In genomic region chr9:118662026-118662425, GRCm38 (mm10) we compare ENCODE assay signal across 22 mouse cellular contexts. TPM values are rescaled to one million over a fixed set of nuclear protein-coding genes. Genes with fewer than 3 reads are reported as not detected.
DNase-seq lines count a peak whose midpoint lies in the region; ATAC-seq and TF ChIP-seq lines count a peak whose summit lies in the region.
"Had no signal": no experiment of that assay in that cellular context is flagged by ENCODE, and none has a peak within 500 bp of the region (broad histone marks: within the 10 kb centered on the region; RNA-seq: fewer than 3 reads in every experiment).

No protein-coding gene starts in this region.

- no peak for TF ChIP-seq RAD21 in CH12.LX (IDR thresholded peaks at IDR 0.05; ENCODE audit: low read depth, low read length)

- H3K27me3 ChIP-seq in spleen, adult 2 months (ENCODE audit: control insufficient read depth, insufficient read depth, low read length): no peaks in the 10 kb centered on the region
- no peaks in the 10 kb centered on the region for H3K27me3 ChIP-seq in CH12.LX (replicated peaks)
- H3K27me3 ChIP-seq: embryonic facial prominence, embryonic 15.5 days; forebrain, embryonic 15.5 days; heart, embryonic 15.5 days; hindbrain, embryonic 13.5 days had no signal

- TF ChIP-seq POLR2A in spleen, adult 2 months (IDR thresholded peaks at IDR 0.05; ENCODE audit: low read depth, low read length): no peak
- no peak for TF ChIP-seq POLR2A in CH12.LX (IDR thresholded peaks at IDR 0.05; ENCODE audit: low read depth, low read length)

- dilution Hi-C loops in CH12.LX (cut with MboI; ENCODE audit: extremely low pct_ligation_motif_present, extremely low pct_unique_long_range_greater_than_20kb, low sequenced_read_pairs): no loop called here

- H3K4me1 ChIP-seq in spleen, adult 2 months (ENCODE audit: control insufficient read depth, insufficient read depth, insufficient read length): peaks cover 12% of the 10 kb centered on the region; the same call in 1 of the 2 replicates
- H3K4me1 ChIP-seq in CH12.LX (ENCODE audit: control insufficient read depth in 1 of 2, insufficient read depth in 2 of 2): peaks cover 2 to 18% of the 10 kb centered on the region in 2 experiments; a peak in 2 of 4 replicates
- H3K4me1 ChIP-seq: embryonic facial prominence, embryonic 15.5 days; forebrain, embryonic 10.5 days; heart, embryonic 15.5 days had no signal

- H3K79me2 ChIP-seq in CH12.LX (replicated peaks; ENCODE audit: control insufficient read depth, extremely low read depth, insufficient read depth, poor library complexity, severe bottlenecking): no peaks in the 10 kb centered on the region

- in situ Hi-C loops in CH12.LX (cut with MboI; ENCODE audit: low pct_ligation_motif_present, low pct_unique_long_range_greater_than_20kb, low sequenced_read_pairs): no loop called here

- no peak for TF ChIP-seq CTCF in spleen, adult 2 months (IDR thresholded peaks at IDR 0.05; ENCODE audit: extremely low read depth, insufficient read depth, insufficient read length, insufficient replicate concordance)
- TF ChIP-seq CTCF in CH12.LX (conservative IDR thresholded peaks at IDR 0.05 in 1 of 2, IDR thresholded peaks at IDR 0.05 in 1 of 2; ENCODE audit: low read depth in 2 of 2, low read length in 2 of 2): no peak

- no peak for ATAC-seq in CD4-positive, CD25-positive, alpha-beta regulatory T cell, adult 4 months
- no peak for ATAC-seq in frontal cortex, adult (ENCODE audit: low TSS enrichment)
- ATAC-seq in inflammation-experienced regulatory T-cells, adult 6 months: no peak
- ATAC-seq: forebrain, embryonic 15.5 days had no signal

- no peak overlapping the region for H3K9ac ChIP-seq in CH12.LX (ENCODE audit: insufficient read depth, low read depth)
- H3K9ac ChIP-seq: embryonic facial prominence, embryonic 15.5 days; forebrain, embryonic 15.5 days; heart, embryonic 15.5 days; hindbrain, embryonic 13.5 days had no signal

- TF ChIP-seq EP300 in CH12.LX (IDR thresholded peaks at IDR 0.05; ENCODE audit: low read length): no peak

- H3K4me2 ChIP-seq in CH12.LX (ENCODE audit: insufficient read depth, low read depth, poor library complexity, severe bottlenecking): peak overlapping the region; percentile 51; the same call in 1 of the 2 replicates
- H3K4me2 ChIP-seq: embryonic facial prominence, embryonic 15.5 days; forebrain, embryonic 15.5 days; heart, embryonic 11.5 days; heart, embryonic 15.5 days; hindbrain, embryonic 13.5 days had no signal

- H3K4me3 ChIP-seq in spleen, adult 2 months (ENCODE audit: extremely low read depth, insufficient read depth, insufficient read length): no peak overlapping the region
- H3K4me3 ChIP-seq in CH12.LX (replicated peaks in 1 of 3; ENCODE audit: low read depth in 2 of 3, low read length in 2 of 3, poor library complexity in 1 of 3): no peak overlapping the region
- H3K4me3 ChIP-seq: embryonic facial prominence, embryonic 15.5 days; erythroblast, embryonic 14.5 days; forebrain, embryonic 10.5 days; forebrain, embryonic 15.5 days; heart, adult 2 months; heart, embryonic 15.5 days; hindbrain, embryonic 13.5 days had no signal

- 51% methylated on average over 8 of the region's 8 CpGs for WGBS in spleen, adult 2 months

- H3K9me3 ChIP-seq in CH12.LX (replicated peaks; ENCODE audit: low read length): peaks cover 3% of the 10 kb centered on the region
- H3K9me3 ChIP-seq: embryonic facial prominence, embryonic 15.5 days; forebrain, embryonic 10.5 days; forebrain, embryonic 15.5 days; heart, embryonic 15.5 days had no signal

- peak; percentile 21 for DNase-seq in CD4-positive, CD25-positive, alpha-beta regulatory T cell, adult 2 months (ENCODE audit: low read depth, low spot score)
- DNase-seq in spleen, adult 2 months (ENCODE audit: low read depth in 1 of 2, low spot score in 2 of 2): no peak
- DNase-seq in spleen, postnatal 36 days (ENCODE audit: low spot score in 2 of 2): no peak
- no peak for DNase-seq in CH12.LX (ENCODE audit: extremely low read depth)
- peak; percentile 33 for DNase-seq in naive thymus-derived CD4-positive, alpha-beta T cell, adult 2 months (ENCODE audit: low read depth)
- DNase-seq: cerebellum, adult 11 months; cerebellum, adult 8-10 months; cerebellum, postnatal 14 days; embryo, embryonic 11 days; gastrocnemius, postnatal 10 days; heart, adult 2 months; heart, postnatal 14 days had no signal

- H3K36me3 ChIP-seq in spleen, adult 2 months (ENCODE audit: control insufficient read depth, insufficient read depth, low read length): no peaks in the 10 kb centered on the region
- no peaks in the 10 kb centered on the region for H3K36me3 ChIP-seq in CH12.LX (replicated peaks in 1 of 2; ENCODE audit: control insufficient read depth in 1 of 2, insufficient read depth in 1 of 2, low read length in 1 of 2)
- H3K36me3 ChIP-seq: forebrain, embryonic 15.5 days had no signal

- H3K27ac ChIP-seq in spleen, adult 2 months (ENCODE audit: insufficient read depth, low read length): 0 out of 2 replicates have a peak overlapping the region, but pooled peaks have one; percentile 24
- no peak overlapping the region for H3K27ac ChIP-seq in CH12.LX (ENCODE audit: insufficient read depth, low read depth)
- H3K27ac ChIP-seq: embryonic facial prominence, embryonic 15.5 days; forebrain, embryonic 10.5 days; forebrain, embryonic 15.5 days; heart, adult 2 months; heart, embryonic 15.5 days; hindbrain, embryonic 13.5 days had no signal

TF ChIP-seq in CH12.LX, 34 proteins besides CTCF, POLR2A, EP300 and RAD21:
- TF ChIP-seq UBTF (IDR thresholded peaks at IDR 0.05; ENCODE audit: low read depth, low read length) (no peak), KAT2A (IDR thresholded peaks at IDR 0.05; ENCODE audit: insufficient replicate concordance, low read length) (no peak), BHLHE40 (IDR thresholded peaks at IDR 0.05; ENCODE audit: low read depth, low read length) (no peak), JUN (IDR thresholded peaks at IDR 0.05; ENCODE audit: insufficient read depth, low read depth, low read length) (no peak), ZNF384 (IDR thresholded peaks at IDR 0.05; ENCODE audit: low read depth, low read length) (no peak), POLR2AphosphoS2 (IDR thresholded peaks at IDR 0.05; ENCODE audit: low read depth, low read length) (no peak), ZMIZ1 (IDR thresholded peaks at IDR 0.05; ENCODE audit: low read depth, low read length) (no peak), E2F4 (IDR thresholded peaks at IDR 0.05; ENCODE audit: insufficient replicate concordance, low read depth, low read length) (no peak), USF2 (conservative IDR thresholded peaks at IDR 0.05; ENCODE audit: low read depth, low read length) (no peak), PAX5 (IDR thresholded peaks at IDR 0.05; ENCODE audit: low read length) (no peak), NRF1 (IDR thresholded peaks at IDR 0.05; ENCODE audit: low read depth, low read length) (no peak), TCF12 (IDR thresholded peaks at IDR 0.05; ENCODE audit: low read depth, low read length) (no peak), SMC3 (IDR thresholded peaks at IDR 0.05; ENCODE audit: low read depth, low read length) (no peak), ZKSCAN1 (IDR thresholded peaks at IDR 0.05; ENCODE audit: borderline replicate concordance, low read depth, low read length) (no peak), USF1 (IDR thresholded peaks at IDR 0.05; ENCODE audit: low read depth, low read length) (no peak), GABPA (IDR thresholded peaks at IDR 0.05; ENCODE audit: insufficient replicate concordance, low read depth, low read length) (no peak), MAFK (IDR thresholded peaks at IDR 0.05; ENCODE audit: insufficient replicate concordance, low read length) (no peak), MEF2A (IDR thresholded peaks at IDR 0.05; ENCODE audit: borderline replicate concordance, low read depth, low read length) (no peak), TBP (conservative IDR thresholded peaks at IDR 0.05; ENCODE audit: low read depth, low read length) (no peak), SIN3A (IDR thresholded peaks at IDR 0.05; ENCODE audit: low read length) (no peak)

RNA-seq across cellular contexts. Expression of gene Itga9, which starts 55.5 kb away (rescaled TPM):
- 1 to 10 TPM in 1 of 2 experiments, under 1 TPM in 1; 0.41 to 1.0 TPM for polyA plus RNA-seq in CD4-positive, CD25-positive, alpha-beta regulatory T cell, adult 4 months (2017; shearing (Covaris generic))
- polyA plus RNA-seq in spleen, adult 2 months (2012; rRNA removed): 11.8 and 18.1 TPM in 2 replicates
- not detected in 2 replicates for total RNA-seq in CH12.LX (2012; rRNA removed)
- total RNA-seq in CH12.LX (2014; rRNA removed): not detected in 2 replicates
- 0.19 TPM in 1 of 2 replicates, not detected in the other for polyA plus RNA-seq in CH12.LX (2012; ENCODE audit: insufficient read length, low read depth)
- polyA plus RNA-seq in inflammation-experienced regulatory T-cells, adult 6 months (2017; shearing (Covaris generic)): under 1 TPM in 1 of 3 experiments, not detected in 2; 0.40 TPM

Comparison
In these comparisons a context has a peak if more than half of its experiments do, and no peak if none do; other contexts are left out.
1. DNase-seq: peak in CD4-positive, CD25-positive, alpha-beta regulatory T cell, adult 2 months (single experiment) and naive thymus-derived CD4-positive, alpha-beta T cell, adult 2 months (single experiment); none in spleen, adult 2 months (0 of 2), spleen, postnatal 36 days (0 of 2) and CH12.LX (single experiment).